In genomic region chr14:53345568-53345967, GRCm38 (mm10) we compare ENCODE assay signal across 8 mouse cellular contexts.
DNase-seq lines count a peak whose midpoint lies in the region; ATAC-seq and TF ChIP-seq lines count a peak whose summit lies in the region.
"Not testable (repeated sequence)": the region's sequence is repeated elsewhere in the genome, so short reads cannot be mapped to it uniquely, and the experiment has no call there.

No protein-coding gene starts in this region.

- H3K36me3 ChIP-seq in kidney, adult 2 months (ENCODE audit: control insufficient read depth, insufficient read depth, low read length); liver, embryonic 13.5 days; midbrain, embryonic 12.5 days; thymus, adult 2 months (ENCODE audit: control insufficient read depth, insufficient read depth, low read length): not testable (repeated sequence)

- peak; percentile 28 to 39 for DNase-seq in B cell, adult 2 months
- DNase-seq in R1 (ENCODE audit: low read depth, low spot score): peak; percentile 64
- DNase-seq in gastrocnemius, adult 2 months; kidney, adult 2 months; liver, embryonic 13.5 days: not testable (repeated sequence)
- DNase-seq in thymus, adult 2 months: peak; percentile 48

- intact Hi-C loops in gastrocnemius, adult 2 months (cut with DNase I): not testable (repeated sequence)

- H3K4me1 ChIP-seq in kidney, adult 2 months (ENCODE audit: control insufficient read depth, insufficient read depth, low read length); liver, embryonic 13.5 days (replicated peaks); midbrain, embryonic 12.5 days; thymus, adult 2 months (replicated peaks; ENCODE audit: control insufficient read depth, insufficient read depth, low read length): not testable (repeated sequence)

- not testable (repeated sequence) for H3K4me3 ChIP-seq in gastrocnemius, adult 2 months; kidney, adult 2 months (ENCODE audit: insufficient read depth, low read depth, low read length); liver, embryonic 13.5 days (replicated peaks); midbrain, embryonic 12.5 days; thymus, adult 2 months (ENCODE audit: control insufficient read depth, insufficient read depth, low read length)

- not testable (repeated sequence) for TF ChIP-seq POLR2A in kidney, adult 2 months (IDR thresholded peaks at IDR 0.05; ENCODE audit: low read depth, low read length); thymus, adult 2 months (IDR thresholded peaks at IDR 0.05; ENCODE audit: control insufficient read depth, extremely low read depth, insufficient read depth, low read length, poor library complexity)

- 50% methylated on average over 2 of the region's 2 CpGs for WGBS in kidney, adult 2 months
- 23% methylated on average over 2 of the region's 2 CpGs for WGBS in liver, embryonic 13.5 days (ENCODE audit: insufficient replicate concordance)
- 39% methylated on average over 2 of the region's 2 CpGs for WGBS in midbrain, embryonic 12.5 days
- WGBS in thymus, adult 2 months: 39% methylated on average over 2 of the region's 2 CpGs

- ATAC-seq in cerebellum, adult (ENCODE audit: insufficient number of reproducible peaks, low FRiP score, low TSS enrichment): peak; percentile 20; the same call in 1 of the 2 replicates
- peak; percentile 73 for ATAC-seq in liver, embryonic 13.5 days (ENCODE audit: low read depth)
- 0 out of 2 replicates have a peak, but pooled peaks have one; percentile 41 for ATAC-seq in midbrain, embryonic 12.5 days (ENCODE audit: low FRiP score, low read depth)

- TF ChIP-seq CTCF in gastrocnemius, adult 2 months (IDR thresholded peaks at IDR 0.05): peak; percentile 38
- 0 out of 2 replicates have a peak, but pooled peaks have one; percentile 14 for TF ChIP-seq CTCF in kidney, adult 2 months (conservative IDR thresholded peaks at IDR 0.05; ENCODE audit: insufficient read depth, insufficient read length, low read depth, low read length)
- not testable (repeated sequence) for TF ChIP-seq CTCF in thymus, adult 2 months (IDR thresholded peaks at IDR 0.05; ENCODE audit: borderline replicate concordance, control insufficient read depth, extremely low read depth, insufficient read depth, low read length, poor library complexity)

- not testable (repeated sequence) for H3K9ac ChIP-seq in liver, embryonic 13.5 days; midbrain, embryonic 12.5 days (replicated peaks)

- H3K27ac ChIP-seq in gastrocnemius, adult 2 months; kidney, adult 2 months (ENCODE audit: insufficient read depth, low read depth, low read length); liver, embryonic 13.5 days; midbrain, embryonic 12.5 days (replicated peaks); thymus, adult 2 months (ENCODE audit: control insufficient read depth, insufficient read depth, low read length): not testable (repeated sequence)

- H3K9me3 ChIP-seq in liver, embryonic 13.5 days (replicated peaks); midbrain, embryonic 12.5 days: not testable (repeated sequence)

- not testable (repeated sequence) for H3K27me3 ChIP-seq in kidney, adult 2 months (replicated peaks; ENCODE audit: control insufficient read depth, insufficient read depth, low read length); liver, embryonic 13.5 days; midbrain, embryonic 12.5 days; thymus, adult 2 months (ENCODE audit: control insufficient read depth, insufficient read depth, low read length)

- H3K4me2 ChIP-seq in liver, embryonic 13.5 days; midbrain, embryonic 12.5 days (replicated peaks): not testable (repeated sequence)

Comparison
In these comparisons a context has a peak if more than half of its experiments do, and no peak if none do; other contexts are left out.
1. ATAC-seq: peak in every context shown above with its lines; median percentile 73 in liver, embryonic 13.5 days; 41 in midbrain, embryonic 12.5 days; 20 in cerebellum, adult.